Mouse (Mus musculus): ENCODE measurements around the gene Olfr750. TPM values are rescaled to one million over a fixed set of nuclear protein-coding genes. Genes with fewer than 3 reads are reported as not detected.

Gene Olfr750
- polyA plus RNA-seq, 1 experiment: 0.11 TPM

- WGBS: 34% methylated on average over 3 of the region's 3 CpGs
- Histone ChIP-seq H3K4me1 (replicated peaks; ENCODE audit: control insufficient read depth, insufficient read depth, low read length) (peaks cover 8% of the 10 kb centered on the region; the same call in 1 of the 2 replicates), H3K27ac (ENCODE audit: control insufficient read depth, insufficient read depth, low read length) (no peak overlapping the region), H3K36me3 (ENCODE audit: control insufficient read depth, insufficient read depth, low read length) (no peaks in the 10 kb centered on the region), H3K27me3 (ENCODE audit: control insufficient read depth, insufficient read depth, low read length) (no peaks in the 10 kb centered on the region), H3K4me3 (ENCODE audit: control insufficient read depth, insufficient read depth, low read length) (no peak overlapping the region)
- TF ChIP-seq CTCF (IDR thresholded peaks at IDR 0.05; ENCODE audit: borderline replicate concordance, control insufficient read depth, extremely low read depth, insufficient read depth, low read length, poor library complexity): no peak
- TF ChIP-seq POLR2A (IDR thresholded peaks at IDR 0.05; ENCODE audit: control insufficient read depth, extremely low read depth, insufficient read depth, low read length, poor library complexity): no peak
- no peak for DNase-seq
Measured at GRCm38 (mm10) chr14:51093496-51093895, 19.3 kb upstream of the Olfr750 start.

GRCm38 (mm10) chr14:51092073-51092620, 17.9 kb upstream of the Olfr750 start:
- Histone ChIP-seq H3K27me3 (ENCODE audit: control insufficient read depth, insufficient read depth, low read length) (no peaks in the 10 kb centered on the region), H3K4me3 (ENCODE audit: control insufficient read depth, insufficient read depth, low read length) (no peak overlapping the region), H3K36me3 (ENCODE audit: control insufficient read depth, insufficient read depth, low read length) (no peaks in the 10 kb centered on the region), H3K27ac (ENCODE audit: control insufficient read depth, insufficient read depth, low read length) (no peak overlapping the region), H3K4me1 (replicated peaks; ENCODE audit: control insufficient read depth, insufficient read depth, low read length) (peaks cover 10% of the 10 kb centered on the region)
- no peak for TF ChIP-seq POLR2A (IDR thresholded peaks at IDR 0.05; ENCODE audit: control insufficient read depth, extremely low read depth, insufficient read depth, low read length, poor library complexity)
- TF ChIP-seq CTCF (IDR thresholded peaks at IDR 0.05; ENCODE audit: borderline replicate concordance, control insufficient read depth, extremely low read depth, insufficient read depth, low read length, poor library complexity): no peak
- DNase-seq: no peak
- 56% methylated on average over 8 of the region's 8 CpGs for WGBS

- Histone ChIP-seq H3K27me3 (ENCODE audit: control insufficient read depth, insufficient read depth, low read length) (no peaks in the 10 kb centered on the region), H3K4me3 (ENCODE audit: control insufficient read depth, insufficient read depth, low read length) (peak within 1 kb of the TSS; percentile 97), H3K4me1 (replicated peaks; ENCODE audit: control insufficient read depth, insufficient read depth, low read length) (peaks cover 10% of the 10 kb centered on the region), H3K27ac (ENCODE audit: control insufficient read depth, insufficient read depth, low read length) (peak within 1 kb of the TSS; percentile 82), H3K36me3 (ENCODE audit: control insufficient read depth, insufficient read depth, low read length) (no peaks in the 10 kb centered on the region)
- no peak for TF ChIP-seq POLR2A (IDR thresholded peaks at IDR 0.05; ENCODE audit: control insufficient read depth, extremely low read depth, insufficient read depth, low read length, poor library complexity)
- no peak for TF ChIP-seq CTCF (IDR thresholded peaks at IDR 0.05; ENCODE audit: borderline replicate concordance, control insufficient read depth, extremely low read depth, insufficient read depth, low read length, poor library complexity)
- WGBS: 24% methylated on average over 33 of the region's 33 CpGs
- peak; percentile 37 for DNase-seq
Measured at GRCm38 (mm10) chr14:51090921-51091900, 17.0 kb upstream of the Olfr750 start, which contains the start of the genes Rnase4 and Ang. TSS of gene Rnase4 (plus strand) at chr14:51091077. TSS of gene Ang (plus strand) at chr14:51091150.

GRCm38 (mm10) chr14:51090077-51090781, 16.0 kb upstream of the Olfr750 start:
- Histone ChIP-seq H3K27me3 (ENCODE audit: control insufficient read depth, insufficient read depth, low read length) (no peaks in the 10 kb centered on the region), H3K4me1 (replicated peaks; ENCODE audit: control insufficient read depth, insufficient read depth, low read length) (peaks cover 10% of the 10 kb centered on the region), H3K27ac (ENCODE audit: control insufficient read depth, insufficient read depth, low read length) (peak overlapping the region; percentile 82), H3K4me3 (ENCODE audit: control insufficient read depth, insufficient read depth, low read length) (peak overlapping the region; percentile 97), H3K36me3 (ENCODE audit: control insufficient read depth, insufficient read depth, low read length) (no peaks in the 10 kb centered on the region)
- 1% methylated on average over 27 of the region's 27 CpGs for WGBS
- TF ChIP-seq CTCF (IDR thresholded peaks at IDR 0.05; ENCODE audit: borderline replicate concordance, control insufficient read depth, extremely low read depth, insufficient read depth, low read length, poor library complexity) (no peak), POLR2A (IDR thresholded peaks at IDR 0.05; ENCODE audit: control insufficient read depth, extremely low read depth, insufficient read depth, low read length, poor library complexity) (no peak)
- DNase-seq: peak; percentile 83

- Histone ChIP-seq H3K36me3 (ENCODE audit: control insufficient read depth, insufficient read depth, low read length) (no peaks in the 10 kb centered on the region), H3K4me1 (replicated peaks; ENCODE audit: control insufficient read depth, insufficient read depth, low read length) (peaks cover 10% of the 10 kb centered on the region), H3K27me3 (ENCODE audit: control insufficient read depth, insufficient read depth, low read length) (no peaks in the 10 kb centered on the region), H3K27ac (ENCODE audit: control insufficient read depth, insufficient read depth, low read length) (peak overlapping the region; percentile 82), H3K4me3 (ENCODE audit: control insufficient read depth, insufficient read depth, low read length) (peak overlapping the region; percentile 97)
- under 1% methylated on average over 15 of the region's 15 CpGs for WGBS
- no peak for DNase-seq
- no peak for TF ChIP-seq CTCF (IDR thresholded peaks at IDR 0.05; ENCODE audit: borderline replicate concordance, control insufficient read depth, extremely low read depth, insufficient read depth, low read length, poor library complexity)
- no peak for TF ChIP-seq POLR2A (IDR thresholded peaks at IDR 0.05; ENCODE audit: control insufficient read depth, extremely low read depth, insufficient read depth, low read length, poor library complexity)
Measured at GRCm38 (mm10) chr14:51089674-51090076, 15.4 kb upstream of the Olfr750 start.
